Mouse (Mus musculus) ovary, adult 10 weeks (tissue): Measurements from ENCODE around the gene Mindy4b-ps. TPM values are rescaled to one million over a fixed set of nuclear protein-coding genes. Genes with fewer than 3 reads are reported as not detected.

Experiments
- polyA plus RNA-seq: library from polyadenylated mRNA; stranded (reverse); fragments of 350-450 nt; fragmentation: Illumina TruSeq; extraction: RNeasy Lipid Tissue Mini Kit (QIAGEN cat#74804); gene quantifications from one replicate; pipeline ENCODE4 v1.2.3, GENCODE M21; 2014

Gene Mindy4b-ps
- not detected for polyA plus RNA-seq

DNA sequence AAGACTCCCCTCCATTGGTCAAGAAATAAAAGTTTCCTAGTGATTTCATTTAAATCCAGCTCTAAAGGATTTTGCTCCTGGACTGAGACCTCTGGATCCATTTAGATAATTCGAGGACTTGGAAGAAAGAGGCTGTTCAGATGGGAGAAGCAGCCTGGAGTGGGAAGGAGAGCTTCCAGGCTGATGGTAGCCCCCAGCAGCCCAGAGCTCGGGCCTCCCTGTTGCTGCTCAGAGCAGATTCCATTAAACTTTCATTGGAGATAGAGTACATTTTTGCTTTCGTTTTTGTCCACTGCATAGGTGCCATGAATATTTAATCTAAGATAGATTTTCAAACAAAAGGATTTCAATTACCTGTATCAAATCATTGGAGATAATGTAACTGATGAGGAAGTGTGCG lies at the start of gene Mindy4b-ps:
TSS of gene Mindy4b-ps (minus strand) at position 101 of the 400 bp plus-strand sequence.

Other genes with a start within 250 kb of the Mindy4b-ps start
- 573 TPM for gene Selenot, start 245.7 kb downstream of the Mindy4b-ps start, polyA plus RNA-seq
- not detected for gene Erich6, start 185.1 kb downstream of the Mindy4b-ps start, polyA plus RNA-seq
- 8.4 TPM for gene Siah2, start 129.9 kb downstream of the Mindy4b-ps start, polyA plus RNA-seq
- not detected for gene Clrn1, start 63.0 kb upstream of the Mindy4b-ps start, polyA plus RNA-seq
- 2.7 TPM for gene Med12l, start 183.5 kb upstream of the Mindy4b-ps start, polyA plus RNA-seq